Mouse (Mus musculus): Measurements from ENCODE around the gene Odf2. TPM values are rescaled to one million over a fixed set of nuclear protein-coding genes. Genes with fewer than 3 reads are reported as not detected.
A peak's percentile ranks its signal among the peaks of the same experiment; 100 is the strongest.

The Odf2 gene
- polyA plus RNA-seq, 1 experiment from 2014 or later = 77.4 TPM

- no peak overlapping the region for H3K4me2 ChIP-seq
- WGBS = 33% methylated on average over 4 of the region's 4 CpGs
- peaks cover 11% of the 10 kb centered on the region; the same call in 1 of the 2 replicates for H3K4me1 ChIP-seq
- H3K9ac ChIP-seq = peak overlapping the region; percentile 34; the same call in 1 of the 2 replicates
- ATAC-seq = no peak
- no peaks in the 10 kb centered on the region for H3K36me3 ChIP-seq (ENCODE audit: poor library complexity, severe bottlenecking)
- no peak overlapping the region for H3K27ac ChIP-seq
- no peaks in the 10 kb centered on the region for H3K9me3 ChIP-seq (replicated peaks)
- peaks cover 69% of the 10 kb centered on the region for H3K27me3 ChIP-seq
- no peak overlapping the region for H3K4me3 ChIP-seq
Observed at GRCm38 (mm10) chr2:29852957-29853485, 36.0 kb upstream of the Odf2 start.

- Histone ChIP-seq H3K4me1 (peaks cover 11% of the 10 kb centered on the region; the same call in 1 of the 2 replicates), H3K9ac (no peak overlapping the region), H3K9me3 (replicated peaks) (no peaks in the 10 kb centered on the region), H3K4me2 (no peak overlapping the region), H3K4me3 (no peak overlapping the region), H3K27me3 (peaks cover 69% of the 10 kb centered on the region), H3K36me3 (ENCODE audit: poor library complexity, severe bottlenecking) (no peaks in the 10 kb centered on the region), H3K27ac (no peak overlapping the region)
- WGBS = 90% methylated on average over 5 of the region's 5 CpGs
- ATAC-seq = no peak
Observed at GRCm38 (mm10) chr2:29853736-29854135, 35.3 kb upstream of the Odf2 start.

GRCm38 (mm10) chr2:29855585-29856210 lies 33.3 kb upstream of the Odf2 start:
- ATAC-seq = no peak
- 76% methylated on average over 10 of the region's 10 CpGs for WGBS
- no peaks in the 10 kb centered on the region for H3K36me3 ChIP-seq (ENCODE audit: poor library complexity, severe bottlenecking)
- H3K9me3 ChIP-seq (replicated peaks) = no peaks in the 10 kb centered on the region
- no peak overlapping the region for H3K4me2 ChIP-seq
- peaks cover 61% of the 10 kb centered on the region for H3K27me3 ChIP-seq
- no peak overlapping the region for H3K27ac ChIP-seq
- H3K4me3 ChIP-seq = no peak overlapping the region
- peaks cover 11% of the 10 kb centered on the region; the same call in 1 of the 2 replicates for H3K4me1 ChIP-seq
- no peak overlapping the region for H3K9ac ChIP-seq

GRCm38 (mm10) chr2:29856451-29857260 lies 32.4 kb upstream of the Odf2 start:
- Histone ChIP-seq H3K9me3 (replicated peaks) (no peaks in the 10 kb centered on the region), H3K36me3 (ENCODE audit: poor library complexity, severe bottlenecking) (no peaks in the 10 kb centered on the region), H3K4me3 (no peak overlapping the region), H3K27ac (no peak overlapping the region), H3K4me2 (no peak overlapping the region), H3K27me3 (peaks cover 57% of the 10 kb centered on the region), H3K9ac (no peak overlapping the region), H3K4me1 (peaks cover 11% of the 10 kb centered on the region; the same call in 1 of the 2 replicates)
- 5% methylated on average over 19 of the region's 19 CpGs for WGBS
- no peak for ATAC-seq

- no peak overlapping the region for H3K4me2 ChIP-seq
- 49% methylated on average over 2 of the region's 2 CpGs for WGBS
- peaks cover 11% of the 10 kb centered on the region; the same call in 1 of the 2 replicates for H3K4me1 ChIP-seq
- no peaks in the 10 kb centered on the region for H3K9me3 ChIP-seq (replicated peaks)
- no peak overlapping the region for H3K4me3 ChIP-seq
- H3K36me3 ChIP-seq (ENCODE audit: poor library complexity, severe bottlenecking) = no peaks in the 10 kb centered on the region
- peaks cover 57% of the 10 kb centered on the region for H3K27me3 ChIP-seq
- no peak overlapping the region for H3K27ac ChIP-seq
- no peak for ATAC-seq
- H3K9ac ChIP-seq = no peak overlapping the region
Observed at GRCm38 (mm10) chr2:29857341-29857740, 31.7 kb upstream of the Odf2 start.

- H3K36me3 ChIP-seq (ENCODE audit: poor library complexity, severe bottlenecking) = no peaks in the 10 kb centered on the region
- ATAC-seq = no peak
- H3K4me1 ChIP-seq = peaks cover 11% of the 10 kb centered on the region; the same call in 1 of the 2 replicates
- H3K4me3 ChIP-seq = no peak overlapping the region
- no peak overlapping the region for H3K4me2 ChIP-seq
- no peaks in the 10 kb centered on the region for H3K9me3 ChIP-seq (replicated peaks)
- no peak overlapping the region for H3K27ac ChIP-seq
- no peak overlapping the region for H3K9ac ChIP-seq
- 78% methylated on average over 5 of the region's 5 CpGs for WGBS
- peaks cover 54% of the 10 kb centered on the region for H3K27me3 ChIP-seq
Observed at GRCm38 (mm10) chr2:29857967-29858366, 31.1 kb upstream of the Odf2 start.

GRCm38 (mm10) chr2:29858748-29859473 lies 30.1 kb upstream of the Odf2 start:
- Histone ChIP-seq H3K27me3 (peaks cover 46% of the 10 kb centered on the region), H3K9ac (no peak overlapping the region), H3K4me3 (no peak overlapping the region), H3K27ac (no peak overlapping the region), H3K36me3 (ENCODE audit: poor library complexity, severe bottlenecking) (no peaks in the 10 kb centered on the region), H3K4me2 (no peak overlapping the region), H3K9me3 (replicated peaks) (no peaks in the 10 kb centered on the region), H3K4me1 (peaks cover 11% of the 10 kb centered on the region; the same call in 1 of the 2 replicates)
- WGBS = 12% methylated on average over 5 of the region's 5 CpGs
- no peak for ATAC-seq

- Histone ChIP-seq H3K9ac (no peak overlapping the region), H3K4me1 (peaks cover 8% of the 10 kb centered on the region), H3K27ac (no peak overlapping the region), H3K36me3 (ENCODE audit: poor library complexity, severe bottlenecking) (no peaks in the 10 kb centered on the region), H3K4me3 (no peak overlapping the region), H3K27me3 (peaks cover 26% of the 10 kb centered on the region; the same call in 1 of the 2 replicates), H3K9me3 (replicated peaks) (no peaks in the 10 kb centered on the region), H3K4me2 (no peak overlapping the region)
- 76% methylated on average over 4 of the region's 4 CpGs for WGBS
- ATAC-seq = no peak
Observed at GRCm38 (mm10) chr2:29865125-29865524, 23.9 kb upstream of the Odf2 start.

- Histone ChIP-seq H3K9me3 (replicated peaks) (no peaks in the 10 kb centered on the region), H3K36me3 (ENCODE audit: poor library complexity, severe bottlenecking) (peaks cover 4% of the 10 kb centered on the region; the same call in 1 of the 2 replicates), H3K27me3 (peaks cover 27% of the 10 kb centered on the region; the same call in 1 of the 2 replicates), H3K27ac (0 out of 2 replicates have a peak within 1 kb of the TSS, but pooled peaks have one; percentile 8), H3K4me3 (peak within 1 kb of the TSS; percentile 43), H3K9ac (peak within 1 kb of the TSS; percentile 58), H3K4me1 (peaks cover 12% of the 10 kb centered on the region), H3K4me2 (peak within 1 kb of the TSS; percentile 68)
- peak; percentile 93 for ATAC-seq
- 1% methylated on average over 43 of the region's 44 CpGs for WGBS
Observed at GRCm38 (mm10) chr2:29868949-29869645, 19.9 kb upstream of the Odf2 start, which contains the start of gene Cercam. Cercam (plus strand) TSS chr2:29869164.

GRCm38 (mm10) chr2:29869646-29870451 lies 19.2 kb upstream of the Odf2 start:
- H3K27ac ChIP-seq = no peak overlapping the region
- H3K36me3 ChIP-seq (ENCODE audit: poor library complexity, severe bottlenecking) = peaks cover 4% of the 10 kb centered on the region; the same call in 1 of the 2 replicates
- H3K4me3 ChIP-seq = peak overlapping the region; percentile 43
- no peaks in the 10 kb centered on the region for H3K9me3 ChIP-seq (replicated peaks)
- peaks cover 23% of the 10 kb centered on the region; the same call in 1 of the 2 replicates for H3K27me3 ChIP-seq
- peak overlapping the region; percentile 58 for H3K9ac ChIP-seq
- 2% methylated on average over 17 of the region's 17 CpGs for WGBS
- ATAC-seq = 0 out of 2 replicates have a peak, but pooled peaks have one; percentile 33
- H3K4me2 ChIP-seq = peak overlapping the region; percentile 68
- peaks cover 12% of the 10 kb centered on the region for H3K4me1 ChIP-seq
